Mouse (Mus musculus) embryonic fibroblast, embryonic 13.5 days (primary cell): ENCODE results near the gene Tmtc2.

Experiments
- CTCF ChIP-seq: IDR thresholded peaks from 2 replicates; pipeline ENCODE4 v1.5.1; 2011; ENCODE audit warnings: mild to moderate bottlenecking, control low read depth, low read length, moderate library complexity, borderline replicate concordance; ENCODE audit not compliant: insufficient read depth
- POLR2A ChIP-seq: IDR thresholded peaks from 2 replicates; pipeline ENCODE4 v1.6.1; 2011; ENCODE audit warnings: low read depth, mild to moderate bottlenecking, control low read depth, low read length, moderate library complexity

DNA sequence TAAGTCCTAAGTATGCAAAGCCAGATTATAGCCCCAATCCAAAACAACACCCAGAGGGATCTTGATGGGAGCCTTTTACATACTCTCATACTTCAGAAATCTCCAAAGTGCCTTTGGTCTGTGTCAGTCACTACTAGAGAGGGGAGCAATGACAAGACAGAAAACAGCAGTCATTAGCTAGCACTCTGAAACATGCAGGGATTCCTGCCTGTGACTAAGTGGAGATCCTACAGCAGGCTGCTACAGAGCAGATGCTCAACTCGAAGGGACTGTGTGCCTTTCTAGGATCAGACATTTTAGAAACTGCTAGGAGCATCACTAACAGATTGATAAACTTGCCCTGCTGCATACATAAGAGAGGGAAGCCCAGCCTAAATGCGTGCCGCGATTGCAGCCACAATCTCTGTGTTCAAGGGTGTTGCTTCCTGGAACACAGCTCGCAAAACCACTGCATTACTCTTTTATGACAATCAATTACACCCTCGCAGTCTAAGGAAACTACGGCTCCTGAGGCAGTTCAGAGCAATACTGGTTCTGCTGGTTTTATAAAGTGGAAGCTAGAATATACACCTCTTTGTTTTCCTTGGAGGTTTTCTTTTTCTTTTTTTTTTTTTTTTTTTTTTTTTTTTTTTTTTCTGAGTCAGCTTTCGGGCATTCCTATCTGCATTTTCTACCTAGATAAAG, 50.7 kb downstream of the Tmtc2 start:
- TF ChIP-seq POLR2A = no peak
- TF ChIP-seq CTCF = no peak
